Mouse (Mus musculus) brain, adult 2 months (tissue): ENCODE data around the gene Habp4.
A peak's percentile ranks its signal among the peaks of the same experiment; 100 is the strongest.

Experiments used
- DNase-seq: peaks from one replicate; pipeline ENCODE4 v3.0.0; 2011; ENCODE audit warnings: low read depth, low spot score

The Habp4 gene

DNA sequence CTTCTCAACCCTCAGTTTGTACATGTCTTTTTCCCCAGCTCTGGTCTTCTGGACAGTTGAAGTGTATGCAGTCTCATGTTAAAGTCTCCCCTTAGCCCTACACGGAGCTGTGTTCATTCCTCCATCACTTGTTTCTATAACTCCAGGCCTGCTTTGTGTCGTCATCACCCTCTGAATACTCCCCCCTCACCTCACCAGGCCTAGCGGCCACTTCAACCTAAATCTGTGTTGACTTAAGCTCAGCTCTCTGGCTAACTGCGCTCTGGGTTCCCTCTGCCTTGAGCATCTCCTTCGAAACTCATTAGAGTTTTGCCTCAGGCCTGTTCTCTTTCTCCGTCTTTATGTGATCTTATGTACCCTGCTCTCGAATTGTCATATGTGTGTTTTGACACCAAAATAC lies 16.4 kb downstream of the Habp4 start:
- DNase-seq: no peak

DNA sequence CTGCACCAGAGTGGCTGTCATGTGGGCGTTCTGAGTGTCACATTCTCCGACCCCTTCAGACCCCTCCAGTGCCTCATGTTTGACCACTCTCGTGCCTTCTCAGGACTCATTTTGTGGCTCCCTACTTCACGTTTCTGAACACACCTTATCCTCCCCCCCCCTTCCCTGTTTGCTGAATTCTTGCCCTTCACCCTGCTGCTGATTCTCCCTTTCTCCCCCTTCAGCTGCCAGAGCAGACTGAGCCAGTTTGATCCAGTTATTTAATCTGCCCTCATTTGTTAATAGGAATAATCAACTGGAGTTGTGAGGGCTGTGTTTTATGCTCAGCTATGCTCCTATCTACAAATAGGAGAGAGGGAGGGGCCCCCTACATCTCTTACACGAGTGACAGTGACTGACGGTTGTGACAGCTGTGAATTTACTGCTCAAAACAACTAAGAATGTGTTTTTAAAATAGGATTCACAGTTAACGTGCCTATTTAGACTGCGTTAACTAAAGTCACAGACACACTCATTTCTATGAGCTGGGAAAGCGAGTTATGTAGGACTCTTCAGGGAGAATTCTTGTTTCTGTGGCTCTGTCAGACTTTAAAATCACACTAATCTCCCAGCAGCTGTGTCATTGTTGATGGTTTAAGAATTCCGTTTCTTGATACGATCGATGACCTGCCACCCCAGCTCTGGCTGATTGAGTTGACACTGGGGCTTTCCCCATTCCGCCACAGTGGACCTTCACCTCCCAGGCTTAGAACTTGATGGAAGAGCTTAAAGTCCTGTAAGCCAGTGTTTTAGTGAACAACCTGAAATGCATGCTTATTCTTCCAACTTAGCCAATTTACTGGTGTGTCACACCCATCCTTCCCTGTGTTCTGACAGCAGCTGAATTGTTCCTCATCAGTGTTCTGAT lies 17.4 kb downstream of the Habp4 start:
- no peak for DNase-seq

- DNase-seq: no peak
Observed at GRCm38 (mm10) chr13:64180300-64180699, 18.7 kb downstream of the Habp4 start.

GRCm38 (mm10) chr13:64180888-64181287 lies 19.3 kb downstream of the Habp4 start:
- DNase-seq: peak; percentile 72

- DNase-seq: no peak
Observed at GRCm38 (mm10) chr13:64182091-64182490, 20.5 kb downstream of the Habp4 start.

DNA sequence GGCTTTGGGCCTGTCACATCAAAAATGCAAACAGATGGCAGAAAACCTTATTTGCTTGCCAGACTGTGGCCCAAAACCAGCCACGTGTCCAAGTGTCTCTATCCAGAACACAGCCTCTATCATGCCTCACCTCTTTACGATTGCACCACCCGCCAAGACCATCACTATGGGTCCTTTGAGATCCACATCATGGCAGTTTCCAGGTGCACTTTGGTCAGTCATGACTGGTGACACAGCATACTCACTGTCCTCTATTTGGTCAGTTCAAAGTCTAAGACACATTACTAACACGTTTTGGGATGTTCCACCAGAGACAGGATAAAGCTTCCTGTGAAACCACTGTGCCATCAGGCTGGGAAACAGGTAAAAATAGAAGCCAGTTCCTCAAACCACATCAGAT lies 22.0 kb downstream of the Habp4 start:
- DNase-seq: no peak

DNA sequence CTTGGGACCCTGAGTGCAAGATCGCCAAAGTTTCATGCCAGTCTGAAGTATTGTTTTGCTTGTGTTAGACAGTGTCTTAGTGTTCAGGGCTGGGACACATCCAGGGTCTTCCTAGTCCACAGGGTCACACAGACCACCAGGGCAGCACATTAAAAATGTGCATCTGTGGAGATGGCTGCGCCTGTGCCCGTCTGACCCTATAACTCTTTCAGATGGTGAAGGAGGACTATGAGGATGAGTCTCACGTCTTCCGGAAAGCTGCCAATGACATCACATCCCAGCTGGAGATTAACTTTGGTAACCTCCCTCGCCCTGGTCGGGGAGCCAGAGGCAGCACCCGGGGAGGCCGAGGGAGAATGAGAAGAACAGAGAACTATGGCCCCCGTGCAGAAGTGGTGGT lies 22.7 kb downstream of the Habp4 start:
- no peak for DNase-seq

DNA sequence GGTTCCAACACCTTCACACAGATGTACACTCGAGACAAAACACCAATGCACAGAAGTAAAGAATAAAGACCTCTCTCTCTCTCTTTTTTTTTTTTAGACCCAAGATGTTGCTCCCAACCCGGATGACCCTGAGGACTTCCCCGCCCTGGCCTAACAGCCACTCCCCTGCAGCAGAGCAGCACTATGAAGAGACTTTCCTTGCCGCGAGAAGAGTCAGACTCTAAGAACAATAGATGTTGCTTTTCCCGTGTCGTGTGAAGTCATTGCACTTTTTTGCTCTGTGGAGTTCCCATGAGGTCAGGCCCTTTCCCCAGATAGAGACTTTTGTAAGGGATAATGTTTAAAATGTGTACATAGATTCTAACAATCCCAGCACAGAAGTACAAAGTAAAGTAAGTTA lies 23.6 kb downstream of the Habp4 start:
- DNase-seq: no peak

- no peak for DNase-seq
Observed at GRCm38 (mm10) chr13:64185586-64185985, 24.0 kb downstream of the Habp4 start.

- DNase-seq: no peak
Observed at GRCm38 (mm10) chr13:64186516-64186915, 24.9 kb downstream of the Habp4 start.

GRCm38 (mm10) chr13:64187065-64187464 lies 25.4 kb downstream of the Habp4 start:
- no peak for DNase-seq

GRCm38 (mm10) chr13:64197899-64198298 lies 36.3 kb downstream of the Habp4 start:
- no peak for DNase-seq

- DNase-seq: no peak
Observed at GRCm38 (mm10) chr13:64198310-64198709, 36.7 kb downstream of the Habp4 start.

- no peak for DNase-seq
Observed at GRCm38 (mm10) chr13:64200911-64201310, 39.3 kb downstream of the Habp4 start.

DNA sequence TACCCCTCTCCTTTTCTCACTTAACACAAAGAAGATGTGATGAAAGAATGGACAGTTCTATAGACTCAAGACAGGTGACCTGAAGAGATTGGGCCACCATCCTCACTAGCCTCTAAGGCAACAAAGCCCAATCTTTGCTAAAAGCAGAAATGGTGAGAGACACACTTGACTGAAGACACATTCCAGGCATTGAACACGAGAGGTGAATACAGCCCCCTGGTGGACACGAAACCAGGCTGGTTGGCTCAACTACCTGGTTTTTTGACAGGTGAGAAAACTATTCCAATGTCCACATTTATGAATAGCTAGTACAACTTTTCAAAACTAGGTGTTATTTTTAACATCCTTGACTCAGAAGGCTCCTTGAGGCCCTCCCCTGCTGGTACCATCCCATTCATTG lies 43.1 kb downstream of the Habp4 start:
- no peak for DNase-seq

DNA sequence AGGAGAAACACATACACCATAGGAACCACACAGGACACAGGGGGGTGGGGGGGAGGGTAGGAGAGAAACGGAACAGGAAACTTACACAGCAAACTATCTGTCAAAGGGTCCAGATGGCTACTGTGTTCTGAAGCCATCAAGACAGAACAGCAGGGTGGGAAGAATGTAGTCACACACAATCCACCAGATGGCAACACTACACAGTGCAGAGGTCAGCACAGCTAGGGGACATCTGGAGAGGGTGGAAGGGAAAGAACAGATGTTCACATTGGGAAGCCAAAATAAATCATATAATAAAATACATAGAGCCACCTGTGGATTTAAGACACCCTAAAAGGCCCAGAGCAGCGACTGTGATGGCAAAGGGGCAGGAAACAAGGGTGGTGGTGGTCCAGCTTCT lies 43.6 kb downstream of the Habp4 start:
- no peak for DNase-seq

- DNase-seq: no peak
Observed at GRCm38 (mm10) chr13:64208146-64208545, 46.5 kb downstream of the Habp4 start.

DNA sequence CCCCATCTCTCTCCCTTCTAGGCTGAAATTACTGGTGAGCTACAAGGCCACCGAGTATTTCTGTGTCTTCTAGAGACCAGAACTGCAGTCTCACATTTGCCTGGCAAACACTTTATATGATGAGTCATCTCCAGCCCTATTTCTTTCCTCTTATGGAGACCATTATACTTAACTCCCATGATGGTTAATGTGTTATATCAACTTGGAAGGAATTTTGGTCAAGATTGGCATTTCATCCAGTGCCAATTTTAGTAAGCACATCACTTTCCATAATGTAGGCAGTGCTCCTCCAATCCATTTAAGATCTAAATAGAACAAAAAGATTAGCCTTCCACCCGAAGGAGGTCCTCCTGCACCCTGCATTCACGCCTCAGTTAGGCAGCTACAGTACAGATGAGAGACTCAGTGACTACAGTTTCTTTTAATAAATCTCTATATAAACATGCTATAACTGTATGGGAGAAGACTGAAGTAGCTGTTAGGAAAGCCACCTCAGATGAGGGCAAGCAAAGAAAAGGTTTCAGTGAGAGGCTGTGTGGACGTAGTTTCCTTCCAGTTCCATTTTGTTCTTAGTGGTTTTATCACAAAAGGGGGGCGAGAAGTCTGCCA lies 50.5 kb downstream of the Habp4 start:
- DNase-seq: peak; percentile 57

DNA sequence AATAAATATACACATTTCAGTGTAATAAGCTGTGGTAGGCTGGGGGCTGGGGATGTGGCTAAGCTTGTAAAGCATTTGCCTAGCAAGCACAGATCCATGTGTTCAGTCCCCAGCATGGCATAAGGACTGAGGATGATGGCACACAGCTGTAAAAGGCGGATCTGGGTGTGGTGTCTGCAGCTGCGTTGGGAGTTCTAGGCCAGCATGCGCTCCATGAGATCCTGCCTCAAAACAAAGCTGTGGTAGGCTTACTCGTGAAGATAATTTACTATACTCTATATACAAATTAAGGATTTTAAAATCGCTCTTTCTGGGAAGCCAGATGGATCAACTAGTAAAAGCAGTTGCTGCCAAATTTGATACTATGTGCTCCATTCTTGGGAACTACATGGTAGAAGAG lies 53.3 kb downstream of the Habp4 start:
- DNase-seq: no peak

DNA sequence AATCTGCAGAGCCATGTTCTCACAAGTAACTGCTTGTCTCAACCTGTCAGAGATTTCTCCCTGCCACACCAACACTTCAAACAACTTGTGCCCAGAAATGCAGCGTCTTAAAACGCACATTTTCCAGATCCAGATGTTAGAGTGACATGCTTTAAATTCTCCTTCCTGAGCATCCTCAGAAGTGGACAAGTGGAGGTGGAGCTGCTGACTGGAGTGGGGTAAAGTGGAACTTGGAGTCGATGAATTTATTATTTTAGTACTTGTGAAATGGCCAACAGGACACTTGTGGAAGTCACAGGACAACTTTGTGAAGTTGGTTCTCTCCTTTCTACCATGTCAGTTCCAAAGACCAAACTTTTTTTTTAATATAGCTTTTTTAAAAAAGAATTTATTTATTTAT lies 64.1 kb downstream of the Habp4 start:
- DNase-seq: no peak

GRCm38 (mm10) chr13:64226725-64227124 lies 65.1 kb downstream of the Habp4 start:
- no peak for DNase-seq

DNA sequence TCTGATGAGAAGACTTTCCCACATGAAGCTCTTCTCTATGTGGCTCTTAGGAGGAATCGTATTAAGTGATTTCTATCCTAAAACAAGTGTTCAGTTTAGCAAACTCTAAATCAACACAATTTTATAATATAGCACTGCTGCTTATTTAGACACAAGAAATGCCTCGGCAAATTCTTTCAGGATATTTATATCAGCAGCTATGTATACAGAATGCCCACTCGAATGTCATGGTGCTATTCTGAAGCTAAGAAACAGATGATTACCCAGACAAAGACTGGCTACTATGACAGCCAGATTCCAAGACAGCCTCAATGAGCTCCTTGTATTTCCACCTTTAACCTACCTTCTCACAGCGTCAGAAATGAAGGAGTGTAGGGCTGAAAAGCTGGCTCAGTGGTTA lies 71.5 kb downstream of the Habp4 start:
- DNase-seq: no peak

GRCm38 (mm10) chr13:64235062-64235715 lies 73.6 kb downstream of the Habp4 start:
- DNase-seq: peak; percentile 29
